Mouse (Mus musculus) ES-Bruce4 (cell line): ENCODE results near the gene 1500015O10Rik. TPM values are rescaled to one million over a fixed set of nuclear protein-coding genes. Genes with fewer than 3 reads are reported as not detected.

ENCODE experiments used
- H3K27ac ChIP-seq: 2 replicates; pipeline ENCODE4 v1.5.1; 2012; ENCODE audit warnings: low read length, inconsistent platforms; ENCODE audit not compliant: insufficient read depth
- H3K27me3 ChIP-seq: 2 replicates; pipeline ENCODE4 v1.6.1; 2012; ENCODE audit warnings: mild to moderate bottlenecking, low read length, inconsistent platforms; ENCODE audit not compliant: control insufficient read depth, poor library complexity, insufficient read depth, severe bottlenecking
- H3K36me3 ChIP-seq: 2 replicates; pipeline ENCODE4 v1.6.1; 2012; ENCODE audit warnings: inconsistent platforms, mild to moderate bottlenecking, low read length, moderate library complexity; ENCODE audit not compliant: control insufficient read depth, poor library complexity, insufficient read depth, severe bottlenecking
- H3K4me1 ChIP-seq: one replicate; pipeline ENCODE4 v1.8.1; 2011; ENCODE audit warnings: low read length; ENCODE audit not compliant: control insufficient read depth, insufficient read depth
- H3K4me3 ChIP-seq: 2 replicates; pipeline ENCODE4 v1.5.1; 2011; ENCODE audit warnings: low read depth, mild to moderate bottlenecking, low read length
- H3K9ac ChIP-seq: 2 replicates; pipeline ENCODE4 v1.6.1; 2012; ENCODE audit warnings: low read depth, mild to moderate bottlenecking, inconsistent platforms; ENCODE audit not compliant: poor library complexity, severe bottlenecking
- H3K9me3 ChIP-seq: replicated peaks from 2 replicates; pipeline ENCODE4 v1.6.1; 2012; ENCODE audit warnings: mild to moderate bottlenecking, low read length, inconsistent platforms; ENCODE audit not compliant: control insufficient read depth, poor library complexity, insufficient read depth, severe bottlenecking
- CTCF ChIP-seq: IDR thresholded peaks from one replicate; pipeline ENCODE4 v1.8.1; 2011; ENCODE audit warnings: low read depth, low read length
- EP300 ChIP-seq: IDR thresholded peaks from 2 replicates; pipeline ENCODE4 v1.6.1; 2011; ENCODE audit warnings: low read depth, low read length; ENCODE audit not compliant: insufficient read depth
- POLR2A ChIP-seq: IDR thresholded peaks from one replicate; pipeline ENCODE4 v1.8.1; 2011; ENCODE audit warnings: low read length; ENCODE audit not compliant: insufficient read depth
- polyA plus RNA-seq: library from polyadenylated mRNA; stranded (reverse); fragments of >200 nt; gene quantifications from 2 replicates; pipeline ENCODE4 v1.2.4, GENCODE M21; 2011; ENCODE audit warnings: low read depth; ENCODE audit not compliant: missing spikeins, insufficient read depth, insufficient read length

Gene 1500015O10Rik
- polyA plus RNA-seq, 1 experiment: not detected

GRCm38 (mm10) chr1:43737812-43738518 lies 7.6 kb downstream of the 1500015O10Rik start:
- TF ChIP-seq POLR2A (no peak), CTCF (no peak), EP300 (no peak)
- Histone ChIP-seq H3K4me1 (no peaks in the 10 kb centered on the region), H3K9me3 (no peaks in the 10 kb centered on the region), H3K4me3 (no peak overlapping the region), H3K27ac (no peak overlapping the region), H3K36me3 (no peaks in the 10 kb centered on the region), H3K9ac (no peak overlapping the region), H3K27me3 (no peaks in the 10 kb centered on the region)

GRCm38 (mm10) chr1:43738519-43738894 lies 8.1 kb downstream of the 1500015O10Rik start:
- no peak for TF ChIP-seq EP300
- TF ChIP-seq POLR2A: no peak
- no peak for TF ChIP-seq CTCF
- no peaks in the 10 kb centered on the region for H3K36me3 ChIP-seq
- H3K4me1 ChIP-seq: no peaks in the 10 kb centered on the region
- no peaks in the 10 kb centered on the region for H3K27me3 ChIP-seq
- no peak overlapping the region for H3K4me3 ChIP-seq
- no peak overlapping the region for H3K27ac ChIP-seq
- H3K9me3 ChIP-seq: no peaks in the 10 kb centered on the region
- no peak overlapping the region for H3K9ac ChIP-seq

- H3K27me3 ChIP-seq: no peaks in the 10 kb centered on the region
- no peak for TF ChIP-seq POLR2A
- TF ChIP-seq EP300: no peak
- no peak for TF ChIP-seq CTCF
- no peak overlapping the region for H3K27ac ChIP-seq
- no peaks in the 10 kb centered on the region; the same call in 1 of the 2 replicates for H3K36me3 ChIP-seq
- H3K9me3 ChIP-seq: no peaks in the 10 kb centered on the region
- H3K4me1 ChIP-seq: no peaks in the 10 kb centered on the region
- H3K9ac ChIP-seq: no peak overlapping the region
- H3K4me3 ChIP-seq: no peak overlapping the region
Measured at GRCm38 (mm10) chr1:43754448-43755312, 24.3 kb downstream of the 1500015O10Rik start.

- TF ChIP-seq POLR2A: no peak
- no peak for TF ChIP-seq CTCF
- TF ChIP-seq EP300: no peak
- H3K9me3 ChIP-seq: no peaks in the 10 kb centered on the region
- H3K36me3 ChIP-seq: no peaks in the 10 kb centered on the region
- no peak overlapping the region for H3K9ac ChIP-seq
- H3K4me1 ChIP-seq: no peaks in the 10 kb centered on the region
- H3K27ac ChIP-seq: no peak overlapping the region
- H3K27me3 ChIP-seq: no peaks in the 10 kb centered on the region
- no peak overlapping the region for H3K4me3 ChIP-seq
Measured at GRCm38 (mm10) chr1:43760085-43760484, 29.7 kb downstream of the 1500015O10Rik start.

GRCm38 (mm10) chr1:43764481-43764880 lies 34.1 kb downstream of the 1500015O10Rik start:
- H3K36me3 ChIP-seq: no peaks in the 10 kb centered on the region

GRCm38 (mm10) chr1:43766328-43766727 lies 35.9 kb downstream of the 1500015O10Rik start:
- Histone ChIP-seq H3K27ac (no peak overlapping the region), H3K27me3 (no peaks in the 10 kb centered on the region), H3K9ac (no peak overlapping the region), H3K4me3 (no peak overlapping the region), H3K4me1 (no peaks in the 10 kb centered on the region), H3K36me3 (no peaks in the 10 kb centered on the region), H3K9me3 (no peaks in the 10 kb centered on the region)
- TF ChIP-seq EP300: no peak
- TF ChIP-seq POLR2A: no peak

More at GRCm38 (mm10) chr1:43764481-43764880, 34.1 kb downstream of the 1500015O10Rik start:
- H3K4me3 ChIP-seq: no peak overlapping the region
- H3K9me3 ChIP-seq: no peaks in the 10 kb centered on the region
- H3K4me1 ChIP-seq: no peaks in the 10 kb centered on the region
- no peaks in the 10 kb centered on the region for H3K27me3 ChIP-seq
- H3K9ac ChIP-seq: no peak overlapping the region
- TF ChIP-seq POLR2A (no peak), CTCF (no peak), EP300 (no peak)
- H3K27ac ChIP-seq: no peak overlapping the region
